Mouse (Mus musculus) liver, embryonic 13.5 days (tissue): ENCODE measurements around the gene Fbxo21. TPM values are rescaled to one million over a fixed set of nuclear protein-coding genes. Genes with fewer than 3 reads are reported as not detected.
A peak's percentile ranks its signal among the peaks of the same experiment; 100 is the strongest.

Experiments
- ATAC-seq: fragments of 200-750 bp; cut with Nextera tagmentation; 2 replicates; pipeline ENCODE4 v1.8.0; 2017; ENCODE audit warnings: low read depth, mild to moderate bottlenecking, moderate number of reproducible peaks, moderate library complexity
- DNase-seq: peaks from one replicate; pipeline ENCODE4 v3.0.0; 2022
- H3K27ac ChIP-seq: fragments of 300-500 bp; sonication (generic); 2 replicates; pipeline ENCODE4 v1.5.1; 2015; ENCODE audit warnings: moderate library complexity, mild to moderate bottlenecking, inconsistent platforms
- H3K27me3 ChIP-seq: fragments of 300-500 bp; sonication (generic); 2 replicates; pipeline ENCODE4 v1.6.1; 2015; ENCODE audit warnings: mild to moderate bottlenecking, inconsistent platforms
- H3K36me3 ChIP-seq: fragments of 300-500 bp; sonication (generic); 2 replicates; pipeline ENCODE4 v1.6.1; 2015; ENCODE audit warnings: mild to moderate bottlenecking, inconsistent platforms
- H3K4me1 ChIP-seq: fragments of 300-500 bp; sonication (generic); replicated peaks from 2 replicates; pipeline ENCODE4 v1.6.1; 2015; ENCODE audit warnings: inconsistent platforms
- H3K4me2 ChIP-seq: fragments of 300-500 bp; sonication (generic); 2 replicates; pipeline ENCODE4 v1.6.1; 2015; ENCODE audit warnings: inconsistent platforms, mild to moderate bottlenecking, moderate library complexity
- H3K4me3 ChIP-seq: fragments of 300-500 bp; sonication (generic); replicated peaks from 2 replicates; pipeline ENCODE4 v1.5.1; 2015; ENCODE audit warnings: mild to moderate bottlenecking, inconsistent platforms
- H3K9ac ChIP-seq: fragments of 300-500 bp; sonication (generic); 2 replicates; pipeline ENCODE4 v1.6.1; 2015; ENCODE audit warnings: mild to moderate bottlenecking, inconsistent platforms
- H3K9me3 ChIP-seq: fragments of 300-500 bp; sonication (generic); replicated peaks from 2 replicates; pipeline ENCODE4 v1.6.1; 2016; ENCODE audit warnings: inconsistent platforms
- WGBS: fragments of 180-500 bp; shearing (Covaris S2); methylation state at CpG from one replicate; pipeline ENCODE4 v1.1.7; 2015; ENCODE audit not compliant: insufficient replicate concordance; 5-methylcytosine and 5-hydroxymethylcytosine counted together
- polyA plus RNA-seq: library from polyadenylated mRNA; unstranded; fragments of >200 nt; fragmentation: Nextera tagmentation; extraction: Ambion mirVana; gene quantifications from 2 replicates; pipeline ENCODE4 v1.2.1, GENCODE M21; 2015

Fbxo21 gene
- polyA plus RNA-seq, 1 experiment from 2014 or later = 16.9 TPM

DNA sequence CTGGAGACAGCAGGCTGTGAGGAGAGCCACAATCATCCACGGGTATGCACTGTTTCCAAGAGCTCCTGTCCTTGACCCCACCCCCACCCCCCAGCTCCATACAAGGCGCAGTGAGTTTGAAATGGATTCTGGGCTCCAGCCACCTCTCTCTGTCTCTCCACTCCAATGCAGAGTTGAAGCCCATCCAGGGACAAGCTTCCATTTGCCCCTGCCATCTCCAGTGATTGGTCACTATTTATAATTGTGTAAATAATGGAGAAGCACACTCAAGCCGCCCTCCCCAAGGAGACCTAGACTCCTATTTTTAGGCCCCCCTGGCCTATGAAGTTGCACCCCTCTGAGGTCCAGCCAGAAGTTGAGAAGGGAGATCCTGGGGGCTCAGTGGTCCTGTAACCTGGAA is 46.5 kb downstream of the Fbxo21 start:
- Histone ChIP-seq H3K27me3 (peaks cover 32% of the 10 kb centered on the region), H3K9me3 (no peaks in the 10 kb centered on the region), H3K9ac (no peak overlapping the region), H3K36me3 (no peaks in the 10 kb centered on the region), H3K4me1 (peaks cover 7% of the 10 kb centered on the region), H3K27ac (no peak overlapping the region), H3K4me2 (no peak overlapping the region), H3K4me3 (no peak overlapping the region)
- 50% methylated on average over 3 of the region's 3 CpGs for whole genome bisulfite sequencing
- ATAC-seq (no peak), DNase-seq (no peak)

DNA sequence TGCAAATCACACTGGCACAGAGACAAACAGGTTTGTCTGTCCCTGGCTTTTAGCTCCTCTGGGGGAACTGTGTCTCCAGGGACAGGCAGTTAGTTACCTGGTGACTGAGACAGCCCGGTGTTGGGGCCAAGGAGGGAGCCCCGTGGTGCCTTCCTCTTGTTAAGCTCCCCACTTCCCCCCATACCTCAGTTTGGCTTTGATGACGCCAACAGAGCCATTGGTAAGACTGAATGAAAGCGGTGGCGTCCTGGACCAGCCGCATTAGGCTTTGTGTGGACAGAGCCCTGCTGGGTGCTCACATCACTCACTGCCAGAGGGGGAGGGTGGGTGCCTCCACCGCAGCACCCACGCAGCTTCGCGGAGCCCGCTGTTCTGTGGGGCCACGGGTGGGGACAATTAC is 49.4 kb downstream of the Fbxo21 start:
- H3K9me3 ChIP-seq = no peaks in the 10 kb centered on the region
- H3K9ac ChIP-seq = no peak overlapping the region
- no peak overlapping the region for H3K4me2 ChIP-seq
- WGBS = 8% methylated on average over 12 of the region's 12 CpGs
- no peak overlapping the region for H3K4me3 ChIP-seq
- H3K4me1 ChIP-seq = peaks cover 22% of the 10 kb centered on the region
- H3K27ac ChIP-seq = no peak overlapping the region
- ATAC-seq = no peak
- DNase-seq = no peak
- H3K27me3 ChIP-seq = peaks cover 61% of the 10 kb centered on the region
- H3K36me3 ChIP-seq = no peaks in the 10 kb centered on the region

DNA sequence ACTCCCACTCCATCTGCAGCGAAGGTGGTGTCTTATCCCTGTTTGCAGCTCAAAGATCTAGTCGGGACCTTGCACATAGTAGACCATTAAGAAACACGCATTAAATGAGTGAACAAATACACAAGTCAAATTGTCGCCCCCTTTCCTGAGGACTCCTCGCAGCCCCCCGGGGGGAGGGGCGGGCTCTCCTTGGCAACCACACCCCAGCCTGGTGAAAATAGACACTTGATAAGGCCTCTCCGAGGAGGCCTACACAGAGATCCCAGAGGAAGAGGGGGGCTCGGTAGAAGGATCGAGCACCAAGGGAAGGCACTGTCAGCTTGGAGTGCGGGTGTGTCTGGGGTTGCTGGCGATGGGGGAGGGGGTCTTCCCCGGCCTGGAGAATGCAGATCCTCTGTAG is 49.8 kb downstream of the Fbxo21 start:
- peaks cover 64% of the 10 kb centered on the region for H3K27me3 ChIP-seq
- H3K4me3 ChIP-seq = no peak overlapping the region
- H3K27ac ChIP-seq = no peak overlapping the region
- H3K9me3 ChIP-seq = no peaks in the 10 kb centered on the region
- peaks cover 22% of the 10 kb centered on the region for H3K4me1 ChIP-seq
- no peak overlapping the region for H3K9ac ChIP-seq
- no peak overlapping the region for H3K4me2 ChIP-seq
- H3K36me3 ChIP-seq = no peaks in the 10 kb centered on the region
- WGBS = 3% methylated on average over 13 of the region's 13 CpGs
- no peak for ATAC-seq
- no peak for DNase-seq

DNA sequence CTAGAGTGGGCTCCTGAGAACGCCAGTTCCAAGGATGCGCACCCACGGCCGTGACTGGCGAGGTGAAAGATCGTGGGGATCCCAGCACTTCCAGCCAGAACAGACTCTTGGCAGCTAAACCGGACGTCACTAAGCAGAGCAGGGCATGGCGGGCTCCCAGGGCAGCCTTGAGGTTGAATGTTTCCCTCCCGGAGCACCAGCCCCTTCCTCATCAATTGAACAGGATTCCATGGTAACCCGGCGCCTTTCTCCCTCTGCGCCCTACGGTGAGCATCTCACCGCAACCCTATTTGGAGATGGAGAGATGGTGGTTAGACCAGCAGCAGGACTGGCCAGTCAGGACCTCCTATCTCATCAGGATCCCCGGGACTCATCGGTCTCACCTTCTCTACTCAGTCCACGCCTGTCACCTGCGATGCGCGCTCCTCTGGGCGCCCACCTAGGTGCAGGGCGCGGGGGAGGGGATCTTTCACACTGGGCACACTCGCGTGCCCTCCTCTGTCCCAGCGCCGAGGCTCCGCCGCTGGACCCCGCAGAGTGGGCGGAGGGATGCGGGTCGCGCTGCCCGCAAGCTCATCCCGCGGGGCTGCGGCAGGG is 50.7 kb downstream of the Fbxo21 start:
- Histone ChIP-seq H3K27ac (no peak overlapping the region), H3K36me3 (no peaks in the 10 kb centered on the region), H3K27me3 (peaks cover 66% of the 10 kb centered on the region), H3K4me2 (peak overlapping the region; percentile 71), H3K4me3 (peak overlapping the region; percentile 56), H3K9me3 (no peaks in the 10 kb centered on the region), H3K9ac (no peak overlapping the region), H3K4me1 (peaks cover 22% of the 10 kb centered on the region)
- 2% methylated on average over 36 of the region's 39 CpGs for WGBS
- no peak for ATAC-seq
- no peak for DNase-seq

DNA sequence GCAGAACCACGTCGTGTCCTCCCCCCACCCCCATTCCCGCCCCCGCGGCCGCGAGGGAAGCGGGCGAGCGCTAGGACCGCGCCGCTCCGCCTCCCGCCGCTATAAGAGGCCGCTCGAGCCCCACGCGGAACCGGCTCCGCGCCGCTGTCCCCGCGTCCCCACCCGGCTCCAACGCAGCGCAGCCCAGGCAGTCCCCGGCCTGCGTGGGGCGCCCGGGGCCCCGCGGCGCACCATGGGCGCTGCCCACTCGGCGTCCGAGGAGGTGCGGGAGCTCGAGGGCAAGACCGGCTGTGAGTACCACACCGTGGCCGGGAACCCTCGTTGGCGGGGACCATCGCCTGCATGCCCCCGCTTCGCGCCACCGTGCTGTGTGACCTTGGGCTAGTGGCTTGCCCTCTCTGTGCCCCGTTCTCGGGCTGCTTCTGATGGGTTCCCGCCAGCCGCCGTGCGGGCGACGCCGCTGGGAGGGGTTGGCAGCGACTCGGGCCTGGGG is 51.2 kb downstream of the Fbxo21 start, which contains the start of gene Tesc:
Tesc (plus strand) TSS at position 46 of the 493 bp plus-strand sequence.
- no peak for ATAC-seq
- under 1% methylated on average over 62 of the region's 63 CpGs for WGBS
- peaks cover 22% of the 10 kb centered on the region for H3K4me1 ChIP-seq
- peaks cover 66% of the 10 kb centered on the region for H3K27me3 ChIP-seq
- H3K4me2 ChIP-seq = peak within 1 kb of the TSS; percentile 71
- peak within 1 kb of the TSS; percentile 56 for H3K4me3 ChIP-seq
- no peak within 1 kb of the TSS for H3K27ac ChIP-seq
- no peak for DNase-seq
- no peak within 1 kb of the TSS for H3K9ac ChIP-seq
- no peaks in the 10 kb centered on the region for H3K36me3 ChIP-seq
- no peaks in the 10 kb centered on the region for H3K9me3 ChIP-seq

DNA sequence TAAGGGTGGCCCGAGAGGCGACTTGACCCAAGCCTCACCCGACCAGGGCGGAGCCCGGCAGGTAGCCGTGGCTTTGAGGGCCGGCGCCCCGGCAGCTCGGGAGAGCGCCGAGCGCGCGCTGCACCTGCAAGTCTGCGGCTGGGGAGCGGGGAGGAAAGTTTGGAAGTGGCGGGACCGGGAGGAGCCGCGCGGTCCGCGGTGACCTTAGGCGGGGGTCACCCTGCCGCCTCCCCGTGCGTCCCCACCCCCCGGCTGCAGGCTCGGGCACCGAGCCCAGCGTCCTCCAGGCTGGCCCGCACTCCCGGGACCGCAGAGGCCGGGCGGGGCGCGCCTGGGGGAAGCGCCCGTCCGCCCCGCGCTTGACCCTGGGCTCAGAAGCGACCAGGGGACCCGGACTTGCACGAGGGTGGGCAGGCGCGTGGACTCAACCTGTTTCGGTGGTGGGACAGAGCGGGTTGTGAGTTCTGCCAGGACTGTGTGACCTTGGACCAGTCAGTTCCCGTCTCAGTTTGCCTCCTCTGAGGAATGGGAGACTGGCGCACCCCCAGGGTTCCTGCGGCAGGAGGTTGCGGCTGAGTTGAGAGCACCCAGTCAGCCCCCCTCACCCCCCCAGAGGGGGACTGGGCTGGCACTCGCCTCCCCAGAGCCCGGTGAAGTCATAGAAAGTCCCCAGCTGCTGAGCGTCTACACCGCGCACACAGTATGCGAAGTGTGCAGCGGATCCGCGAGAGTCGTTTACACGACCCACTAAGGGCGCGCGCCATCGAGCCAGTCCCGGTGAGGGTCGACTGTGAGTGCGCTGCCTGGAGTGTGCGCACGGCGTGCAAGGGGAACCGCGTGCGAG is 51.9 kb downstream of the Fbxo21 start:
- Histone ChIP-seq H3K27me3 (peaks cover 63% of the 10 kb centered on the region), H3K27ac (no peak overlapping the region), H3K9me3 (no peaks in the 10 kb centered on the region), H3K36me3 (no peaks in the 10 kb centered on the region), H3K4me3 (peak overlapping the region; percentile 56), H3K4me1 (peaks cover 22% of the 10 kb centered on the region), H3K4me2 (peak overlapping the region; percentile 71), H3K9ac (no peak overlapping the region)
- no peak for DNase-seq
- 2% methylated on average over 68 of the region's 79 CpGs for WGBS
- ATAC-seq = no peak

DNA sequence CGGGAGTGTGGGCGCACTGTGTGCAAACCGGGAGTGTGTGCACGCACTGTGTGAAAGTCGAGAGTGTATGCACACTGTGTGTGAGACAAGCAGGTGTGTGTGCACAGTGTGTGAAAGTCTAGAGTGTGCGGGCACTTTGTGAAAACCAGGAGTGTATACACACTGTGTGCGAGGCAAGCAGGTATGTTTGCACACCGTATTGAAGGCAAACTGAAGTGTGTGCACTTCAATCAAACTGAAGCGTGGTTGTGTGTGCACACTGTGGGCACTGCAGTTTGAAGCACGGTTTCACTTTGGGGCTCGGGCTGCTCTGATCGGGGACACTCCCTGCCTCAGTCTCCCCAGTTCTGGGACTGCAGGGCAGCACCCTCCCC is 52.5 kb downstream of the Fbxo21 start:
- Histone ChIP-seq H3K36me3 (no peaks in the 10 kb centered on the region), H3K27ac (no peak overlapping the region), H3K4me3 (peak overlapping the region; percentile 56), H3K9me3 (no peaks in the 10 kb centered on the region), H3K27me3 (peaks cover 63% of the 10 kb centered on the region), H3K4me1 (peaks cover 22% of the 10 kb centered on the region), H3K4me2 (peak overlapping the region; percentile 71), H3K9ac (no peak overlapping the region)
- whole genome bisulfite sequencing = 5% methylated on average over 12 of the region's 12 CpGs
- DNase-seq = no peak
- peak; percentile 16; the same call in 1 of the 2 replicates for ATAC-seq

DNA sequence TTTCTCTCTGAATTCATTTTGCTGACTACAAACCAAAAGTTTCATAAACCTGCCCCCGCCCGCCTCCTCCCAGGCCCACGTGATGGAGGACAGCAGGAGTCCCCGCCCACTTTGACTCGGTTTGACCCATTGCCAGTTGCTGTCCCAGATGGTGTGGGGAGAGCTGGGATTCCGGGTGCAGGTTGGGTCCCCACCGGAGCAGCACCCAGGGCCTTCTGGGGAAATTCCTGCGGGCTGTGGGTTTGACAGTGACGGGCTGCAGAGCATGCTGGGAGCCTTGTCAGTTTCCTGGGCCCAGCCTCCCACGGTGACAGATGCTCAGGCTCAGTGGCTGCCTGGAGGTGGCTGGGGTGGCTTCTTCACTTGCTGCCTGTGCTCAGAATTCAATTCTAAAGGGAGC is 52.9 kb downstream of the Fbxo21 start:
- peak overlapping the region; percentile 71 for H3K4me2 ChIP-seq
- DNase-seq = no peak
- H3K36me3 ChIP-seq = no peaks in the 10 kb centered on the region
- peaks cover 63% of the 10 kb centered on the region for H3K27me3 ChIP-seq
- H3K9me3 ChIP-seq = no peaks in the 10 kb centered on the region
- H3K4me1 ChIP-seq = peaks cover 22% of the 10 kb centered on the region
- ATAC-seq = no peak
- peak overlapping the region; percentile 56 for H3K4me3 ChIP-seq
- no peak overlapping the region for H3K27ac ChIP-seq
- H3K9ac ChIP-seq = no peak overlapping the region
- 3% methylated on average over 10 of the region's 10 CpGs for WGBS

DNA sequence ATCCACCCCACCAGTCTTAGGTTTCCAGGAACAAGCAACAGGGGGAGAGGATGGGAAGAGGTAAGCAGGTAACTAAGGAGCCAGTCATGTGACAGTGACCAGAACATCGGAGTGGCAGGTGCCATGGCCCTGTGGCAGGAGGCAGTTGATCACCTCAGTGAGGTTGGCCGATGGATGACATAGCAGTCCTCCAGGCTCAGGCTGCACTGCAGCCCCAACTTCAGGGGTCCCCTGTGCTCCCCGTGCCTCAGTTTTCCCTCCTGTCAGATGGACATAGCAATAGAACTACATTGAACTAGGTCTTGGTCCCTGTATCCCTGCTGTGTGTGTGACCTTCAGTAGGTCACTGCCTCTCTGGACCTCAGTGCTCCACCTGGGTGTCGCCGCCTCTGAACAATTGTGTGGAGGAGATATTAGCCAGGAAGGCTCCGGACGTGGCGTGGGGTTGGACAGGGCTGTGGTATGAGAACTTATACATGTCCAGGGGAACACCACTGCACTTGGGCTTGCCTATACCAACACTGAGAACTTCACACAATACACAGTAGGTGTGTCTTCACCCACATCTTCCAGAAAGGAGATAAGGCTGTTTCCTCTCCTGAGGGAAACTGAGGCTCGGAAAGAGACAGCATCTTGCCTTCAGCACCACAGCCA is 53.6 kb downstream of the Fbxo21 start:
- Histone ChIP-seq H3K27me3 (peaks cover 63% of the 10 kb centered on the region), H3K9ac (no peak overlapping the region), H3K4me2 (no peak overlapping the region), H3K4me1 (peaks cover 22% of the 10 kb centered on the region), H3K9me3 (no peaks in the 10 kb centered on the region), H3K36me3 (no peaks in the 10 kb centered on the region), H3K4me3 (no peak overlapping the region), H3K27ac (no peak overlapping the region)
- ATAC-seq (no peak), DNase-seq (no peak)
- 65% methylated on average over 9 of the region's 9 CpGs for WGBS

DNA sequence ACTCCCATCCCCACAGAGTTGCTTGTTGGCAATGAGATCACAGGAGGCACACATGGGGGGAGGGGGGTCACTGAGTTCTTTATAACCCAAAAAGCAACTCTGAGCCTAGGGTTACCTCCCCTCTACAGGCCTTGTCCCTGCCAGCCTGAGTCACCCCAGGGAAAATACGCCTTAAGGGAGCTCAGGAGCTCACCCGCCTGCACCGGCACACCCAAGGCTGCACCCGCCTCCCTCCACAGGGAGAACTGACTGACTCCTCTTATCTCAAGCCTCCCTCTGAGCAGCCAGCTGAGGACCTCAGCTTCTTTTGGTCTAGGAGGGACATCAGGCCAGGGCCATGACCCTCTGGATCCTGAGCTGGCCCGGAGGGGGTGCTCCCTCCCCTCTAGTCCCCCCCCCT is 54.5 kb downstream of the Fbxo21 start:
- no peak overlapping the region for H3K4me2 ChIP-seq
- no peaks in the 10 kb centered on the region for H3K9me3 ChIP-seq
- H3K9ac ChIP-seq = no peak overlapping the region
- peaks cover 22% of the 10 kb centered on the region for H3K4me1 ChIP-seq
- no peaks in the 10 kb centered on the region for H3K36me3 ChIP-seq
- no peak for DNase-seq
- WGBS = 36% methylated on average over 5 of the region's 5 CpGs
- ATAC-seq = peak; percentile 29; the same call in 1 of the 2 replicates
- no peak overlapping the region for H3K4me3 ChIP-seq
- peaks cover 54% of the 10 kb centered on the region for H3K27me3 ChIP-seq
- no peak overlapping the region for H3K27ac ChIP-seq

DNA sequence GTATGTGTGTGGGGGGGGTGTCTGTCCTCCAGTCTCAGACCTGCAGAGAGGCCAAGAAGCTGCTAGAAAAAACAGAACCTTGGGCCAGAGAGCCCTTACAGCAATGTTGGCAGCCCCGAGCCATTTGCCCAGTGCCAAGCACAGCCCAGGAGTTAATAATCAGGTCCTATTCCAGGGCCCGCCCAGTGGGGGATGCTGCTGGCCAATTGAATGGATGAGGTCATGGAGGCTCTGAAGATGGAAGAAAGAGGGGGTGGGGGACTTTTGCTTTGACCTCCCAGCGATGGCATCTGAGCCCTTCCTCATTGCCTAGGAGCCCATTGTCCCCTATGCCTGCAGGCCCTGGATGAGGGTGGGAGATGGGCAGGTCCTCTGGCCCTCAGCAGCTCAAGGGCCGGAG is 55.0 kb downstream of the Fbxo21 start:
- Histone ChIP-seq H3K4me2 (no peak overlapping the region), H3K27me3 (peaks cover 49% of the 10 kb centered on the region), H3K9me3 (no peaks in the 10 kb centered on the region), H3K27ac (no peak overlapping the region), H3K9ac (no peak overlapping the region), H3K36me3 (no peaks in the 10 kb centered on the region), H3K4me1 (peaks cover 22% of the 10 kb centered on the region), H3K4me3 (no peak overlapping the region)
- DNase-seq (no peak), ATAC-seq (no peak)
- 37% methylated on average over 4 of the region's 4 CpGs for WGBS
